ENCODE assay signal across 7 mouse cellular contexts in the genomic region with DNA sequence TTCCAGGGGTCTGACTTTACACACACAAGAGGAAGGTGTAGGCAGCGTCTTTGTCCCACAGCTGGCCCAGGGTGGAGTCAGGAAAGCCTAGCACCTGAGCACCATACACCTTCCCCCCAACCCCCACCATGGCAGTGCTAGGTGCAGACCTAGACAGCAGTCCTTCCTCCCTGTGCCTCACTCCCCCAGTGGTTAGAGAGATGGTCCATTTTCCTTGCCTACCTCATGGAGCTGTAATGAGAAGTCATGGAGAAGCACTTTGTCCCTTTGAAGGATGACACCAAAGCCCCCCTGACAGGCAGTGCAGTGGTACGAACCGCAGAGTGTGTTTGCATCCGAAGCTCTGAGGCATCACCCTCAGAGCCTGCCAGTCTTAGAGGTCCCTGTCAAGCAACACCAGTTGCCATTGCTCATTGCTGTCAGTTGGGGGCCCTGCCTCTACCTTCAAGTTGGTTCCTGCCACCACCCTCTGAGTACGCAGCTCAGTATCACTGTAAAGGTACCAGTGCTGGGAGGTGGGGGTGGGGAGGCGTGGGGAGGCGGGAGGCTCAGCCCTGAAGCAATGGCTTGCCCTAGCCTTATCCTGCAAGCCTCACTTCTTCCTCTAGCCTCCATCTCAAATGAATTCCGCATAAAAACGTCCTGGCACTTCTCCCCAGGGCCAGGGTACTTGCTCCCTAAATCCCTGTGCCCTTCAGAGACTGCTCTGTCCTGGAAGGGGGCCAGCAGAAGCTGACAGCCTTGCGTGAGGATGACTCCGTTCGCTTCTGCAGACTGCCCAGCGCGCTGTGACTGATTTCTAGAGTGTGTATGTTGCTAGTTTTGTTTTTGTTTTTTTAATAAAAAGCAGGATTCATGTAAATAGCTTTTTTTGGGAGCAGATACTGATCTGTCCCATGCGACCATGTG. TPM values are rescaled to one million over a fixed set of nuclear protein-coding genes. Genes with fewer than 3 reads are reported as not detected.
DNase-seq lines count a peak whose midpoint lies in the region; ATAC-seq lines count a peak whose summit lies in the region.

No protein-coding gene starts in this region.

- H3K9me3 ChIP-seq in embryonic facial prominence, embryonic 14.5 days (ENCODE audit: control insufficient read depth, low read length): no peaks in the 10 kb centered on the region
- no peaks in the 10 kb centered on the region for H3K9me3 ChIP-seq in intestine, embryonic 14.5 days (ENCODE audit: control insufficient read depth, low read length)

- peak overlapping the region; percentile 70 for H3K9ac ChIP-seq in embryonic facial prominence, embryonic 14.5 days (ENCODE audit: low read depth, low read length)
- H3K9ac ChIP-seq in intestine, embryonic 14.5 days (ENCODE audit: low read length): peak overlapping the region; percentile 52

- peak; percentile 34 for ATAC-seq in embryonic facial prominence, embryonic 14.5 days (ENCODE audit: low read depth)
- ATAC-seq in intestine, embryonic 14.5 days (replicated peaks; ENCODE audit: low FRiP score, low TSS enrichment, low read depth): peak; percentile 33; the same call in 1 of the 2 replicates

- peak overlapping the region; percentile 53 for H3K4me3 ChIP-seq in embryonic facial prominence, embryonic 14.5 days (ENCODE audit: low read depth, low read length)
- peak overlapping the region; percentile 48 for H3K4me3 ChIP-seq in intestine, embryonic 14.5 days (ENCODE audit: low read depth, low read length)

- peak overlapping the region; percentile 87 for H3K27ac ChIP-seq in embryonic facial prominence, embryonic 14.5 days (replicated peaks; ENCODE audit: low read depth, low read length)
- peak overlapping the region; percentile 83 for H3K27ac ChIP-seq in intestine, embryonic 14.5 days (ENCODE audit: low read depth)

- H3K36me3 ChIP-seq in embryonic facial prominence, embryonic 14.5 days (ENCODE audit: control insufficient read depth, insufficient read depth, low read length): peaks cover 35% of the 10 kb centered on the region
- peaks cover 33% of the 10 kb centered on the region for H3K36me3 ChIP-seq in intestine, embryonic 14.5 days (ENCODE audit: control insufficient read depth, insufficient read depth, low read length)

- peak overlapping the region; percentile 98 for H3K4me2 ChIP-seq in embryonic facial prominence, embryonic 14.5 days (ENCODE audit: low read depth, low read length)
- H3K4me2 ChIP-seq in intestine, embryonic 14.5 days (ENCODE audit: low read length): peak overlapping the region; percentile 97

- 10% methylated on average over 15 of the region's 15 CpGs for WGBS in embryonic facial prominence, embryonic 14.5 days
- 11% methylated on average over 15 of the region's 15 CpGs for WGBS in intestine, embryonic 14.5 days

- H3K27me3 ChIP-seq in embryonic facial prominence, embryonic 14.5 days (replicated peaks; ENCODE audit: control insufficient read depth, insufficient read depth, low read length): no peaks in the 10 kb centered on the region
- no peaks in the 10 kb centered on the region for H3K27me3 ChIP-seq in intestine, embryonic 14.5 days (replicated peaks; ENCODE audit: control insufficient read depth, insufficient read depth, low read length)

- peaks cover 15% of the 10 kb centered on the region for H3K4me1 ChIP-seq in embryonic facial prominence, embryonic 14.5 days (ENCODE audit: control insufficient read depth, insufficient read depth, low read length)
- peaks cover 18% of the 10 kb centered on the region for H3K4me1 ChIP-seq in intestine, embryonic 14.5 days (replicated peaks; ENCODE audit: control insufficient read depth, insufficient read depth, low read length)

- peak; percentile 24 for DNase-seq in ovary, adult 18-20 months (ENCODE audit: low spot score)
- no peak for DNase-seq in ovary, postnatal 10 days (ENCODE audit: low spot score)
- DNase-seq in adrenal gland, postnatal 10 days: peak; percentile 76
- peak; percentile 50 for DNase-seq in embryonic facial prominence, embryonic 14.5 days (ENCODE audit: low spot score)
- peak; percentile 77 for DNase-seq in intestine, embryonic 14.5 days (ENCODE audit: low spot score)
- DNase-seq in lung, postnatal 10 days: peak; percentile 38
- DNase-seq in skeletal muscle tissue, adult 2 months (ENCODE audit: low read depth, low spot score): peak; percentile 39

RNA-seq across cellular contexts. Expression of a gene that starts 0.6 kb away (rescaled TPM):
- total RNA-seq in adrenal gland, postnatal 10 days (2021): not detected
- polyA plus RNA-seq in embryonic facial prominence, embryonic 14.5 days (2014; fragmentation: Nextera tagmentation; extraction: Ambion mirVana): not detected in 2 replicates
- polyA plus RNA-seq in intestine, embryonic 14.5 days (2014; fragmentation: Nextera tagmentation; extraction: Ambion mirVana): not detected in 2 replicates

RNA-seq across cellular contexts. Expression of a gene that starts 24.4 kb away (rescaled TPM):
- total RNA-seq in adrenal gland, postnatal 10 days (2021): 10 to 100 TPM; 78.1 to 85.9 TPM
- 19.8 and 21.3 TPM in 2 replicates for polyA plus RNA-seq in embryonic facial prominence, embryonic 14.5 days (2014; fragmentation: Nextera tagmentation; extraction: Ambion mirVana)
- polyA plus RNA-seq in intestine, embryonic 14.5 days (2014; fragmentation: Nextera tagmentation; extraction: Ambion mirVana): 17.6 and 21.3 TPM in 2 replicates

RNA-seq across cellular contexts. Expression of a gene that starts 59.4 kb away (rescaled TPM):
- 10 to 100 TPM; 30.3 to 37.1 TPM for total RNA-seq in adrenal gland, postnatal 10 days (2021)
- 17.9 and 18.7 TPM in 2 replicates for polyA plus RNA-seq in embryonic facial prominence, embryonic 14.5 days (2014; fragmentation: Nextera tagmentation; extraction: Ambion mirVana)
- polyA plus RNA-seq in intestine, embryonic 14.5 days (2014; fragmentation: Nextera tagmentation; extraction: Ambion mirVana): 12.5 and 14.3 TPM in 2 replicates
